Mouse (Mus musculus): ENCODE data around the gene Tox2. TPM values are rescaled to one million over a fixed set of nuclear protein-coding genes. Genes with fewer than 3 reads are reported as not detected.

Tox2 gene
- polyA plus RNA-seq, 1 experiment, result 1.9 TPM

GRCm38 (mm10) chr2:163317281-163317680, 114.4 kb downstream of the Tox2 start:
- no peak for DNase-seq (ENCODE audit: low read depth)

- DNase-seq (ENCODE audit: low read depth), result no peak
Measured at GRCm38 (mm10) chr2:163318777-163319176, 115.9 kb downstream of the Tox2 start.

- DNase-seq (ENCODE audit: low read depth), result no peak
Measured at GRCm38 (mm10) chr2:163323163-163323562, 120.2 kb downstream of the Tox2 start.

GRCm38 (mm10) chr2:163330742-163331141, 127.8 kb downstream of the Tox2 start:
- DNase-seq (ENCODE audit: low read depth), result no peak

GRCm38 (mm10) chr2:163331423-163331822, 128.5 kb downstream of the Tox2 start:
- DNase-seq (ENCODE audit: low read depth), result no peak

- no peak for DNase-seq (ENCODE audit: low read depth)
Measured at GRCm38 (mm10) chr2:163332368-163333055, 129.6 kb downstream of the Tox2 start.

GRCm38 (mm10) chr2:163340263-163340662, 137.3 kb downstream of the Tox2 start:
- DNase-seq (ENCODE audit: low read depth), result no peak

- no peak for DNase-seq (ENCODE audit: low read depth)
Measured at GRCm38 (mm10) chr2:163343671-163344070, 140.7 kb downstream of the Tox2 start.

GRCm38 (mm10) chr2:163344976-163345660, 142.2 kb downstream of the Tox2 start:
- DNase-seq (ENCODE audit: low read depth), result no peak

- no peak for DNase-seq (ENCODE audit: low read depth)
Measured at GRCm38 (mm10) chr2:163346497-163346896, 143.6 kb downstream of the Tox2 start.

GRCm38 (mm10) chr2:163347517-163348184, 144.7 kb downstream of the Tox2 start:
- DNase-seq (ENCODE audit: low read depth), result no peak

- no peak for DNase-seq (ENCODE audit: low read depth)
Measured at GRCm38 (mm10) chr2:163348677-163349076, 145.8 kb downstream of the Tox2 start.

- DNase-seq (ENCODE audit: low read depth), result no peak
Measured at GRCm38 (mm10) chr2:163349411-163349810, 146.5 kb downstream of the Tox2 start.

GRCm38 (mm10) chr2:163350443-163350842, 147.5 kb downstream of the Tox2 start:
- DNase-seq (ENCODE audit: low read depth), result no peak

GRCm38 (mm10) chr2:163353731-163354130, 150.8 kb downstream of the Tox2 start:
- DNase-seq (ENCODE audit: low read depth), result no peak

GRCm38 (mm10) chr2:163355666-163356065, 152.7 kb downstream of the Tox2 start:
- no peak for DNase-seq (ENCODE audit: low read depth)

GRCm38 (mm10) chr2:163356113-163356840, 153.4 kb downstream of the Tox2 start:
- no peak for DNase-seq (ENCODE audit: low read depth)

- no peak for DNase-seq (ENCODE audit: low read depth)
Measured at GRCm38 (mm10) chr2:163358662-163359061, 155.7 kb downstream of the Tox2 start.

- DNase-seq (ENCODE audit: low read depth), result no peak
Measured at GRCm38 (mm10) chr2:163359253-163359652, 156.3 kb downstream of the Tox2 start.

- no peak for DNase-seq (ENCODE audit: low read depth)
Measured at GRCm38 (mm10) chr2:163360858-163361623, 158.1 kb downstream of the Tox2 start.

Data from gonadal fat pad, adult 2 months (tissue).